ENCODE assay signal across 12 mouse cellular contexts in genomic region chr6:11594936-11595335, GRCm38 (mm10).
A peak's percentile ranks its signal among the peaks of the same experiment; 100 is the strongest.
DNase-seq lines count a peak whose midpoint lies in the region; TF ChIP-seq lines count a peak whose summit lies in the region.
"Had no signal": no experiment of that assay in that cellular context is flagged by ENCODE, and none has a peak within 500 bp of the region (broad histone marks: within the 10 kb centered on the region; RNA-seq: fewer than 3 reads in every experiment).

No protein-coding gene starts in this region.

- WGBS in limb, embryonic 10.5 days, result 48% methylated on average over 2 of the region's 2 CpGs

- no peaks in the 10 kb centered on the region for H3K36me3 ChIP-seq in limb, embryonic 10.5 days
- H3K36me3 ChIP-seq: embryonic facial prominence, embryonic 15.5 days; heart, embryonic 13.5 days; lung, embryonic 15.5 days had no signal

- H3K9me3 ChIP-seq in limb, embryonic 10.5 days (replicated peaks), result no peaks in the 10 kb centered on the region
- H3K9me3 ChIP-seq: embryonic facial prominence, embryonic 15.5 days; heart, embryonic 13.5 days; lung, embryonic 15.5 days had no signal

- peak; percentile 73 to 85 for DNase-seq in cerebellum, postnatal 10 days
- DNase-seq in cerebellum, adult 9-10 months, result no peak
- peak in 1 of 2 experiments; percentile 22 for DNase-seq in layer of hippocampus, adult 2 months (ENCODE audit: low spot score in 2 of 2)
- DNase-seq in layer of hippocampus, postnatal 36 days, result no peak
- peak; percentile 43 for DNase-seq in adrenal gland, postnatal 10 days
- DNase-seq in limb, embryonic 10.5 days (ENCODE audit: low spot score), result peak; percentile 29
- no peak for DNase-seq in ovary, postnatal 10 days (ENCODE audit: low spot score)
- DNase-seq in adipocyte (ENCODE audit: low spot score), result no peak
- DNase-seq: kidney, adult 11 months had no signal

- H3K4me3 ChIP-seq in layer of hippocampus, adult 2 months, result no peak overlapping the region
- H3K4me3 ChIP-seq in limb, embryonic 10.5 days, result no peak overlapping the region
- H3K4me3 ChIP-seq: embryonic facial prominence, embryonic 15.5 days; heart, embryonic 13.5 days; lung, embryonic 15.5 days had no signal

- peak; percentile 54 for TF ChIP-seq CTCF in layer of hippocampus, adult 2 months (conservative IDR thresholded peaks at IDR 0.05)

- H3K4me1 ChIP-seq in limb, embryonic 10.5 days, result peaks cover 16% of the 10 kb centered on the region
- H3K4me1 ChIP-seq: embryonic facial prominence, embryonic 15.5 days; heart, embryonic 13.5 days; lung, embryonic 15.5 days had no signal

- no peak overlapping the region for H3K27ac ChIP-seq in layer of hippocampus, adult 2 months
- no peak overlapping the region for H3K27ac ChIP-seq in limb, embryonic 10.5 days
- H3K27ac ChIP-seq: embryonic facial prominence, embryonic 15.5 days; heart, embryonic 13.5 days; lung, embryonic 15.5 days had no signal

- H3K27me3 ChIP-seq in limb, embryonic 10.5 days (ENCODE audit: low read depth, poor library complexity, severe bottlenecking), result no peaks in the 10 kb centered on the region
- H3K27me3 ChIP-seq: embryonic facial prominence, embryonic 15.5 days; heart, embryonic 13.5 days; lung, embryonic 15.5 days had no signal

Comparison
In these comparisons a context has a peak if more than half of its experiments do, and no peak if none do; other contexts are left out.
1. DNase-seq: peak in cerebellum, postnatal 10 days (2 of 2), adrenal gland, postnatal 10 days (single experiment) and limb, embryonic 10.5 days (single experiment); none in cerebellum, adult 9-10 months (single experiment), layer of hippocampus, postnatal 36 days (0 of 2), ovary, postnatal 10 days (single experiment) and adipocyte (single experiment).